Mouse (Mus musculus): ENCODE data around the gene Wnt10a. TPM values are rescaled to one million over a fixed set of nuclear protein-coding genes. Genes with fewer than 3 reads are reported as not detected.

The Wnt10a gene
- polyA plus RNA-seq, 1 experiment from 2014 or later: 0.91 TPM

DNA sequence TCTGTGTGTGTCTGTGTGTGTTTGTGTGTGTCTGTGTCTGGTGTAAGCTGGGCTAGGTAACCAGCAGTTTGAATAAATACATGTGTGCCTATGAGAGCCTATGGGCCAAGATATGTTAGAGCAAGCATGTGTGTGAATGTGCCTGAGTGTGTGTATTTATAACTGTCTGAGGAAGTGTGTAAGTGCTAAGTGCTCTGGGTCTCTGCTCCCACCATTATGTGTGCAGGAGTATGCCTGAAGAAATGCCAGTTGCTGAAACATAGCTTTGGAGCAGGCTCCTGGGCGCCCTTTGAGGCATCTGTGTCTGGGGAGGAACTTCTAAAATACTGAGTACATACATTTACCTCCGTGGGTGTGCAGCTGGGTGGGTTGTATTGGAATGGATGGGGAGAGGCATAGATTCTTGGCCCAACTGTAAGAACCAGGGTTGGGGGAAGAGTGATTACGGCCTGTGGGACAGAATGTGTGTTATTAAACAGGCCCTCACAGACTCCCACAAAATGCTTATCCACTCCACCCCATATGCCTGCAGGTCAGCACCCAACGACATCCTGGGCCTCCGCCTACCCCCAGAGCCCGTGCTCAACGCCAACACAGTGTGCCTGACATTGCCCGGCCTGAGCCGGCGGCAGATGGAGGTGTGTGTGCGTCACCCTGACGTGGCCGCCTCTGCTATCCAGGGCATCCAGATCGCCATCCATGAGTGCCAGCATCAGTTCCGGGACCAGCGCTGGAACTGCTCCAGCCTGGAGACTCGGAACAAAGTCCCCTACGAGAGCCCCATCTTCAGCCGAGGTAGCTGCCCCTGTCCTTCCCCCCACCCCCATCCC is 1.7 kb downstream of the Wnt10a start:
- WGBS: 19% methylated on average over 19 of the region's 19 CpGs

GRCm38 (mm10) chr1:74794487-74795144 is 3.3 kb downstream of the Wnt10a start:
- Histone ChIP-seq H3K9ac (ENCODE audit: low read depth, low read length) (peak overlapping the region; percentile 28; the same call in 1 of the 2 replicates), H3K27ac (ENCODE audit: low read depth, low read length) (no peak overlapping the region), H3K36me3 (ENCODE audit: control insufficient read depth, insufficient read depth, low read length) (no peaks in the 10 kb centered on the region), H3K27me3 (ENCODE audit: control insufficient read depth, insufficient read depth, low read length) (peaks cover 96% of the 10 kb centered on the region), H3K4me2 (replicated peaks; ENCODE audit: low read depth, low read length) (peak overlapping the region; percentile 40), H3K4me3 (ENCODE audit: low read length) (peak overlapping the region; percentile 25), H3K4me1 (ENCODE audit: control insufficient read depth, insufficient read depth, low read length) (peaks cover 16% of the 10 kb centered on the region), H3K9me3 (ENCODE audit: control insufficient read depth, low read length) (no peaks in the 10 kb centered on the region)
- 2% methylated on average over 38 of the region's 38 CpGs for WGBS
- no peak; the same call in none of the 2 replicates for ATAC-seq (ENCODE audit: low FRiP score, low TSS enrichment)

More for the DNA sequence above, 1.7 kb downstream of the Wnt10a start:
- Histone ChIP-seq H3K9me3 (ENCODE audit: control insufficient read depth, low read length) (no peaks in the 10 kb centered on the region), H3K36me3 (ENCODE audit: control insufficient read depth, insufficient read depth, low read length) (no peaks in the 10 kb centered on the region), H3K27ac (ENCODE audit: low read depth, low read length) (no peak overlapping the region), H3K4me2 (replicated peaks; ENCODE audit: low read depth, low read length) (no peak overlapping the region), H3K27me3 (ENCODE audit: control insufficient read depth, insufficient read depth, low read length) (peaks cover 98% of the 10 kb centered on the region), H3K4me1 (ENCODE audit: control insufficient read depth, insufficient read depth, low read length) (peaks cover 16% of the 10 kb centered on the region), H3K4me3 (ENCODE audit: low read length) (no peak overlapping the region), H3K9ac (ENCODE audit: low read depth, low read length) (no peak overlapping the region)
- no peak for ATAC-seq (ENCODE audit: low FRiP score, low TSS enrichment)

GRCm38 (mm10) chr1:74795145-74795529 is 3.8 kb downstream of the Wnt10a start:
- peak overlapping the region; percentile 40 for H3K4me2 ChIP-seq (replicated peaks; ENCODE audit: low read depth, low read length)
- ATAC-seq (ENCODE audit: low FRiP score, low TSS enrichment): no peak

GRCm38 (mm10) chr1:74797459-74797858 is 6.1 kb downstream of the Wnt10a start:
- H3K27me3 ChIP-seq (ENCODE audit: control insufficient read depth, insufficient read depth, low read length): peaks cover 94% of the 10 kb centered on the region
- no peak overlapping the region for H3K27ac ChIP-seq (ENCODE audit: low read depth, low read length)
- WGBS: 17% methylated on average over 5 of the region's 5 CpGs
- no peak overlapping the region for H3K9ac ChIP-seq (ENCODE audit: low read depth, low read length)
- H3K9me3 ChIP-seq (ENCODE audit: control insufficient read depth, low read length): no peaks in the 10 kb centered on the region
- H3K4me1 ChIP-seq (ENCODE audit: control insufficient read depth, insufficient read depth, low read length): peaks cover 17% of the 10 kb centered on the region
- H3K4me3 ChIP-seq (ENCODE audit: low read length): no peak overlapping the region
- no peak overlapping the region for H3K4me2 ChIP-seq (replicated peaks; ENCODE audit: low read depth, low read length)
- peak; percentile 32 for ATAC-seq (ENCODE audit: low FRiP score, low TSS enrichment)
- no peaks in the 10 kb centered on the region for H3K36me3 ChIP-seq (ENCODE audit: control insufficient read depth, insufficient read depth, low read length)

More at GRCm38 (mm10) chr1:74795145-74795529, 3.8 kb downstream of the Wnt10a start:
- Histone ChIP-seq H3K27ac (ENCODE audit: low read depth, low read length) (no peak overlapping the region), H3K9ac (ENCODE audit: low read depth, low read length) (no peak overlapping the region), H3K4me3 (ENCODE audit: low read length) (0 out of 2 replicates have a peak overlapping the region, but pooled peaks have one; percentile 25), H3K4me1 (ENCODE audit: control insufficient read depth, insufficient read depth, low read length) (peaks cover 16% of the 10 kb centered on the region), H3K36me3 (ENCODE audit: control insufficient read depth, insufficient read depth, low read length) (no peaks in the 10 kb centered on the region), H3K27me3 (ENCODE audit: control insufficient read depth, insufficient read depth, low read length) (peaks cover 96% of the 10 kb centered on the region), H3K9me3 (ENCODE audit: control insufficient read depth, low read length) (no peaks in the 10 kb centered on the region)
- WGBS: 9% methylated on average over 9 of the region's 11 CpGs

GRCm38 (mm10) chr1:74800424-74800888 is 9.1 kb downstream of the Wnt10a start:
- WGBS: 1% methylated on average over 29 of the region's 29 CpGs
- Histone ChIP-seq H3K27ac (ENCODE audit: low read depth, low read length) (no peak overlapping the region), H3K36me3 (ENCODE audit: control insufficient read depth, insufficient read depth, low read length) (no peaks in the 10 kb centered on the region), H3K4me1 (ENCODE audit: control insufficient read depth, insufficient read depth, low read length) (peaks cover 13% of the 10 kb centered on the region; the same call in 1 of the 2 replicates), H3K9me3 (ENCODE audit: control insufficient read depth, low read length) (no peaks in the 10 kb centered on the region), H3K27me3 (ENCODE audit: control insufficient read depth, insufficient read depth, low read length) (peaks cover 94% of the 10 kb centered on the region), H3K4me3 (ENCODE audit: low read length) (peak overlapping the region; percentile 16), H3K4me2 (replicated peaks; ENCODE audit: low read depth, low read length) (peak overlapping the region; percentile 36), H3K9ac (ENCODE audit: low read depth, low read length) (no peak overlapping the region; the same call in 1 of the 2 replicates)
- no peak for ATAC-seq (ENCODE audit: low FRiP score, low TSS enrichment)

GRCm38 (mm10) chr1:74801631-74802140 is 10.4 kb downstream of the Wnt10a start:
- WGBS: 32% methylated on average over 6 of the region's 6 CpGs
- Histone ChIP-seq H3K4me3 (ENCODE audit: low read length) (no peak overlapping the region), H3K36me3 (ENCODE audit: control insufficient read depth, insufficient read depth, low read length) (no peaks in the 10 kb centered on the region), H3K9me3 (ENCODE audit: control insufficient read depth, low read length) (no peaks in the 10 kb centered on the region), H3K4me1 (ENCODE audit: control insufficient read depth, insufficient read depth, low read length) (peaks cover 17% of the 10 kb centered on the region; the same call in 1 of the 2 replicates), H3K4me2 (replicated peaks; ENCODE audit: low read depth, low read length) (no peak overlapping the region), H3K27me3 (ENCODE audit: control insufficient read depth, insufficient read depth, low read length) (peaks cover 94% of the 10 kb centered on the region), H3K27ac (ENCODE audit: low read depth, low read length) (no peak overlapping the region), H3K9ac (ENCODE audit: low read depth, low read length) (no peak overlapping the region)
- no peak for ATAC-seq (ENCODE audit: low FRiP score, low TSS enrichment)

- no peak overlapping the region for H3K27ac ChIP-seq (ENCODE audit: low read depth, low read length)
- H3K4me1 ChIP-seq (ENCODE audit: control insufficient read depth, insufficient read depth, low read length): peaks cover 29% of the 10 kb centered on the region
- WGBS: 1% methylated on average over 57 of the region's 57 CpGs
- H3K4me2 ChIP-seq (replicated peaks; ENCODE audit: low read depth, low read length): peak overlapping the region; percentile 65
- H3K4me3 ChIP-seq (ENCODE audit: low read length): peak overlapping the region; percentile 42
- peak; percentile 71 for ATAC-seq (ENCODE audit: low FRiP score, low TSS enrichment)
- H3K36me3 ChIP-seq (ENCODE audit: control insufficient read depth, insufficient read depth, low read length): no peaks in the 10 kb centered on the region
- no peaks in the 10 kb centered on the region for H3K9me3 ChIP-seq (ENCODE audit: control insufficient read depth, low read length)
- peak overlapping the region; percentile 3 for H3K9ac ChIP-seq (ENCODE audit: low read depth, low read length)
- peaks cover 96% of the 10 kb centered on the region for H3K27me3 ChIP-seq (ENCODE audit: control insufficient read depth, insufficient read depth, low read length)
Measured at GRCm38 (mm10) chr1:74802795-74803656, 11.7 kb downstream of the Wnt10a start.

- Histone ChIP-seq H3K27me3 (ENCODE audit: control insufficient read depth, insufficient read depth, low read length) (peaks cover 90% of the 10 kb centered on the region), H3K9ac (ENCODE audit: low read depth, low read length) (no peak overlapping the region), H3K27ac (ENCODE audit: low read depth, low read length) (no peak overlapping the region), H3K4me1 (ENCODE audit: control insufficient read depth, insufficient read depth, low read length) (peaks cover 30% of the 10 kb centered on the region), H3K4me3 (ENCODE audit: low read length) (no peak overlapping the region), H3K36me3 (ENCODE audit: control insufficient read depth, insufficient read depth, low read length) (no peaks in the 10 kb centered on the region), H3K4me2 (replicated peaks; ENCODE audit: low read depth, low read length) (no peak overlapping the region), H3K9me3 (ENCODE audit: control insufficient read depth, low read length) (no peaks in the 10 kb centered on the region)
- 7% methylated on average over 10 of the region's 10 CpGs for WGBS
- no peak for ATAC-seq (ENCODE audit: low FRiP score, low TSS enrichment)
Measured at GRCm38 (mm10) chr1:74804211-74804870, 13.0 kb downstream of the Wnt10a start.
